Mouse (Mus musculus) heart, embryonic 13.5 days (tissue): ENCODE results near the gene Usp36. TPM values are rescaled to one million over a fixed set of nuclear protein-coding genes. Genes with fewer than 3 reads are reported as not detected.
"Not testable (repeated sequence)": the region's sequence is repeated elsewhere in the genome, so short reads cannot be mapped to it uniquely, and the experiment has no call there.

ENCODE experiments used
- ATAC-seq: fragments of 200-750 bp; cut with Nextera tagmentation; 2 replicates; pipeline ENCODE4 v1.8.0; 2017; ENCODE audit warnings: moderate TSS enrichment; ENCODE audit not compliant: insufficient number of reproducible peaks, low FRiP score, low TSS enrichment; ENCODE audit errors: extremely low read depth
- H3K27ac ChIP-seq: fragments of 300-500 bp; sonication (generic); replicated peaks from 2 replicates; pipeline ENCODE4 v1.5.1; 2015; ENCODE audit warnings: moderate library complexity, mild to moderate bottlenecking, inconsistent platforms
- H3K27me3 ChIP-seq: fragments of 300-500 bp; sonication (generic); replicated peaks from 2 replicates; pipeline ENCODE4 v1.6.1; 2015; ENCODE audit warnings: mild to moderate bottlenecking, inconsistent platforms
- H3K36me3 ChIP-seq: fragments of 300-500 bp; sonication (generic); 2 replicates; pipeline ENCODE4 v1.6.1; 2015; ENCODE audit warnings: mild to moderate bottlenecking, inconsistent platforms
- H3K4me1 ChIP-seq: fragments of 300-500 bp; sonication (generic); 2 replicates; pipeline ENCODE4 v1.6.1; 2015; ENCODE audit warnings: inconsistent platforms
- H3K4me2 ChIP-seq: fragments of 300-500 bp; sonication (generic); 2 replicates; pipeline ENCODE4 v1.6.1; 2015; ENCODE audit warnings: inconsistent platforms, mild to moderate bottlenecking, moderate library complexity
- H3K4me3 ChIP-seq: fragments of 300-500 bp; sonication (generic); 2 replicates; pipeline ENCODE4 v1.5.1; 2015; ENCODE audit warnings: moderate library complexity, mild to moderate bottlenecking, inconsistent platforms
- H3K9ac ChIP-seq: fragments of 300-500 bp; sonication (generic); 2 replicates; pipeline ENCODE4 v1.6.1; 2015; ENCODE audit warnings: inconsistent platforms, mild to moderate bottlenecking, moderate library complexity
- H3K9me3 ChIP-seq: fragments of 300-500 bp; sonication (generic); 2 replicates; pipeline ENCODE4 v1.6.1; 2016; ENCODE audit warnings: inconsistent platforms
- WGBS: fragments of 180-500 bp; shearing (Covaris S2); methylation state at CpG from one replicate; pipeline ENCODE4 v1.1.7; 2015; ENCODE audit warnings: mixed read lengths; 5-methylcytosine and 5-hydroxymethylcytosine counted together
- polyA plus RNA-seq: library from polyadenylated mRNA; unstranded; fragments of >200 nt; fragmentation: Nextera tagmentation; extraction: Ambion mirVana; gene quantifications from 2 replicates; pipeline ENCODE4 v1.2.1, GENCODE M21; 2015

The Usp36 gene
- polyA plus RNA-seq, 1 experiment from 2014 or later, result 12.8 TPM

- Histone ChIP-seq H3K4me3 (no peak overlapping the region), H3K9ac (no peak overlapping the region), H3K27me3 (no peaks in the 10 kb centered on the region), H3K9me3 (no peaks in the 10 kb centered on the region), H3K4me2 (no peak overlapping the region), H3K27ac (peak overlapping the region; percentile 70), H3K4me1 (peaks cover 46% of the 10 kb centered on the region), H3K36me3 (peaks cover 15% of the 10 kb centered on the region)
- WGBS, result 55% methylated on average over 5 of the region's 5 CpGs
- ATAC-seq, result no peak
These were observed 34.5 kb upstream of the Usp36 start for GRCm38 (mm10) chr11:118324541-118324940.

GRCm38 (mm10) chr11:118323974-118324373 is 33.9 kb upstream of the Usp36 start:
- peaks cover 20% of the 10 kb centered on the region for H3K36me3 ChIP-seq
- no peak for ATAC-seq
- H3K9me3 ChIP-seq, result no peaks in the 10 kb centered on the region
- no peak overlapping the region; the same call in 1 of the 2 replicates for H3K9ac ChIP-seq
- H3K4me1 ChIP-seq, result peaks cover 46% of the 10 kb centered on the region
- no peak overlapping the region for H3K4me3 ChIP-seq
- H3K4me2 ChIP-seq, result no peak overlapping the region
- peak overlapping the region; percentile 70 for H3K27ac ChIP-seq
- WGBS, result 38% methylated on average over 5 of the region's 5 CpGs
- no peaks in the 10 kb centered on the region for H3K27me3 ChIP-seq

- H3K27me3 ChIP-seq, result no peaks in the 10 kb centered on the region
- WGBS, result 44% methylated on average over 3 of the region's 3 CpGs
- H3K9me3 ChIP-seq, result no peaks in the 10 kb centered on the region
- H3K36me3 ChIP-seq, result peaks cover 33% of the 10 kb centered on the region
- no peak overlapping the region for H3K4me3 ChIP-seq
- H3K9ac ChIP-seq, result no peak overlapping the region
- H3K27ac ChIP-seq, result no peak overlapping the region
- H3K4me1 ChIP-seq, result peaks cover 34% of the 10 kb centered on the region
- ATAC-seq, result no peak
- no peak overlapping the region for H3K4me2 ChIP-seq
These were observed 32.6 kb upstream of the Usp36 start for GRCm38 (mm10) chr11:118322647-118323046.

GRCm38 (mm10) chr11:118321971-118322370 is 31.9 kb upstream of the Usp36 start:
- 49% methylated on average over 4 of the region's 4 CpGs for WGBS
- Histone ChIP-seq H3K9me3 (no peaks in the 10 kb centered on the region), H3K27ac (no peak overlapping the region), H3K36me3 (peaks cover 34% of the 10 kb centered on the region), H3K4me2 (no peak overlapping the region), H3K27me3 (no peaks in the 10 kb centered on the region), H3K4me3 (no peak overlapping the region), H3K4me1 (peaks cover 33% of the 10 kb centered on the region), H3K9ac (no peak overlapping the region; the same call in 1 of the 2 replicates)
- no peak for ATAC-seq

GRCm38 (mm10) chr11:118321500-118321899 is 31.5 kb upstream of the Usp36 start:
- Histone ChIP-seq H3K9ac (no peak overlapping the region; the same call in 1 of the 2 replicates), H3K4me2 (no peak overlapping the region), H3K4me1 (peaks cover 33% of the 10 kb centered on the region), H3K27ac (no peak overlapping the region), H3K4me3 (no peak overlapping the region), H3K36me3 (peaks cover 38% of the 10 kb centered on the region), H3K27me3 (no peaks in the 10 kb centered on the region), H3K9me3 (no peaks in the 10 kb centered on the region)
- 79% methylated on average over 7 of the region's 7 CpGs for WGBS
- ATAC-seq, result no peak

GRCm38 (mm10) chr11:118318678-118319077 is 28.6 kb upstream of the Usp36 start:
- 53% methylated on average over 5 of the region's 5 CpGs for WGBS

GRCm38 (mm10) chr11:118317129-118317528 is 27.1 kb upstream of the Usp36 start:
- WGBS, result 13% methylated on average over 7 of the region's 7 CpGs
- no peak for ATAC-seq
- peaks cover 72% of the 10 kb centered on the region for H3K36me3 ChIP-seq
- H3K9me3 ChIP-seq, result no peaks in the 10 kb centered on the region
- H3K4me2 ChIP-seq, result no peak overlapping the region
- H3K27ac ChIP-seq, result peak overlapping the region; percentile 42; the same call in 1 of the 2 replicates
- no peaks in the 10 kb centered on the region for H3K27me3 ChIP-seq
- H3K4me3 ChIP-seq, result no peak overlapping the region
- 0 out of 2 replicates have a peak overlapping the region, but pooled peaks have one; percentile 7 for H3K9ac ChIP-seq
- H3K4me1 ChIP-seq, result peaks cover 17% of the 10 kb centered on the region

More at GRCm38 (mm10) chr11:118318678-118319077, 28.6 kb upstream of the Usp36 start:
- peaks cover 20% of the 10 kb centered on the region for H3K4me1 ChIP-seq
- no peak overlapping the region for H3K9ac ChIP-seq
- H3K4me3 ChIP-seq, result no peak overlapping the region
- no peaks in the 10 kb centered on the region for H3K9me3 ChIP-seq
- no peak overlapping the region for H3K4me2 ChIP-seq
- peaks cover 58% of the 10 kb centered on the region for H3K36me3 ChIP-seq
- no peak for ATAC-seq
- H3K27ac ChIP-seq, result no peak overlapping the region
- no peaks in the 10 kb centered on the region for H3K27me3 ChIP-seq

GRCm38 (mm10) chr11:118316231-118316806 is 26.3 kb upstream of the Usp36 start:
- ATAC-seq, result no peak
- H3K9ac ChIP-seq, result no peak overlapping the region
- no peaks in the 10 kb centered on the region for H3K27me3 ChIP-seq
- H3K4me1 ChIP-seq, result peaks cover 17% of the 10 kb centered on the region
- whole genome bisulfite sequencing, result 35% methylated on average over 8 of the region's 8 CpGs
- no peaks in the 10 kb centered on the region for H3K9me3 ChIP-seq
- no peak overlapping the region for H3K4me3 ChIP-seq
- H3K36me3 ChIP-seq, result peaks cover 80% of the 10 kb centered on the region
- no peak overlapping the region for H3K4me2 ChIP-seq
- peak overlapping the region; percentile 42 for H3K27ac ChIP-seq

GRCm38 (mm10) chr11:118312132-118312723 is 22.2 kb upstream of the Usp36 start:
- Histone ChIP-seq H3K4me2 (no peak overlapping the region), H3K36me3 (peaks cover 86% of the 10 kb centered on the region)
- WGBS, result 67% methylated on average over 6 of the region's 6 CpGs

GRCm38 (mm10) chr11:118307962-118308361 is 17.9 kb upstream of the Usp36 start:
- Histone ChIP-seq H3K36me3 (peaks cover 69% of the 10 kb centered on the region), H3K9me3 (peaks cover 12% of the 10 kb centered on the region)
- H3K4me2 ChIP-seq, H3K27ac ChIP-seq, H3K4me3 ChIP-seq, H3K27me3 ChIP-seq, ATAC-seq, H3K9ac ChIP-seq, H3K4me1 ChIP-seq: not testable (repeated sequence)
- 88% methylated on average over 2 of the region's 2 CpGs for WGBS

More at GRCm38 (mm10) chr11:118312132-118312723, 22.2 kb upstream of the Usp36 start:
- H3K27me3 ChIP-seq, result no peaks in the 10 kb centered on the region
- H3K27ac ChIP-seq, result no peak overlapping the region
- no peak for ATAC-seq
- H3K4me3 ChIP-seq, result no peak overlapping the region
- peaks cover 12% of the 10 kb centered on the region for H3K9me3 ChIP-seq
- no peak overlapping the region for H3K9ac ChIP-seq
- peaks cover 14% of the 10 kb centered on the region for H3K4me1 ChIP-seq

GRCm38 (mm10) chr11:118303959-118304358 is 13.9 kb upstream of the Usp36 start:
- H3K36me3 ChIP-seq, result peaks cover 55% of the 10 kb centered on the region
- WGBS, result 87% methylated on average over 4 of the region's 4 CpGs
- H3K9me3 ChIP-seq, H3K4me1 ChIP-seq, H3K27me3 ChIP-seq, H3K27ac ChIP-seq, H3K4me2 ChIP-seq, H3K9ac ChIP-seq, ATAC-seq, H3K4me3 ChIP-seq: not testable (repeated sequence)

- H3K4me1 ChIP-seq, result no peaks in the 10 kb centered on the region
- no peak overlapping the region for H3K9ac ChIP-seq
- peaks cover 33% of the 10 kb centered on the region for H3K36me3 ChIP-seq
- no peak overlapping the region for H3K4me2 ChIP-seq
- no peak overlapping the region for H3K4me3 ChIP-seq
- ATAC-seq, result no peak
- H3K9me3 ChIP-seq, result no peaks in the 10 kb centered on the region
- no peak overlapping the region for H3K27ac ChIP-seq
- WGBS, result 76% methylated on average over 2 of the region's 2 CpGs
- no peaks in the 10 kb centered on the region for H3K27me3 ChIP-seq
These were observed 8.8 kb upstream of the Usp36 start for GRCm38 (mm10) chr11:118298810-118299209.
